Mouse (Mus musculus) olfactory bulb, adult 2 months (tissue): ENCODE measurements around the gene Rex1bd.

ENCODE experiments used
- CTCF ChIP-seq: fragments of 200-500 bp; IDR thresholded peaks from 2 replicates; pipeline ENCODE4 v1.5.1; 2012; ENCODE audit warnings: low read depth, mild to moderate bottlenecking, low read length, moderate library complexity; ENCODE audit not compliant: insufficient read depth
- POLR2A ChIP-seq: fragments of 200-500 bp; IDR thresholded peaks from 2 replicates; pipeline ENCODE4 v1.6.1; 2012; ENCODE audit warnings: mild to moderate bottlenecking, low read depth, low read length, moderate library complexity; ENCODE audit not compliant: insufficient read depth

DNA sequence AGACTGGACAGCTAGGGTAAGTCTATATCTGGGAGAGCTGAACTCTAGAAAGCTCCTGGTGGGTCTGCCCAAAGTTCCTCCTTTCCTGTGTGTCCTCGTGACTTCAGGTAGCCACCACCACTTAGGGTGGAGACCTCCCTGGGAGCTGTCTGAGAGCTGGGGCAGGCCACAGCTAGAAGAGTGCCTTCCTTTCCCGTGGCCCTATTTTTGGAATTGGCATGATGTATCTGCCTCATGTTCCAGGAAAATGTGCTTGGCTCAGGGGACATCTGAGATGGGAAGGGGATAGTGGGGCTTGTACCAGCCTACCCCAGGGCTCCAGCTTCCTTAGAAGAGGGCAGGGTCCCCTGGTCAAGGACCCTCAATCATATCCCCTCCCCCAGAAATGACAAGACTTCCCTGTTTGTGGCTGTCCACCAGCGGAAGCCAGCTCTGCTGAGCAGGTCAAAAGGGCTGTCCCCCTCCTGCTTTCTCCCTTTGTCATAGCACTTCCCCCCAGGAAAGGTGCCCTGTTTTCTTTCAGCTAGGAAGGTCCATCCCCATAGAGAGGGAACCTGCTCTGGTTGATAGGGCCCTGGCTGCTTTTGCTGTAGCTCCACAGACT, 45.1 kb upstream of the Rex1bd start:
- TF ChIP-seq POLR2A (no peak), CTCF (no peak)
